Mouse (Mus musculus) left cerebral cortex, adult 2 months (tissue): ENCODE results near the gene Esrrg. TPM values are rescaled to one million over a fixed set of nuclear protein-coding genes. Genes with fewer than 3 reads are reported as not detected.

Experiments
- DNase-seq, 2 experiments: peaks; one replicate each; pipeline ENCODE4 v3.0.0; 2021 to 2022; ENCODE audit warnings: low spot score in 2 of 2, mixed read lengths in 1 of 2; ENCODE audit errors: extremely low spot score in 1 of 2
- H3K27ac ChIP-seq: fragments of 200-600 bp; 2 replicates; pipeline ENCODE4 v1.8.1; 2022
- H3K4me3 ChIP-seq: fragments of 200-600 bp; 2 replicates; pipeline ENCODE4 v1.8.1; 2022
- CTCF ChIP-seq: fragments of 200-600 bp; IDR thresholded peaks from 2 replicates; pipeline ENCODE4 v1.8.1; 2022; ENCODE audit warnings: antibody characterized with exemption, mild to moderate bottlenecking, moderate library complexity
- intact Hi-C: fragments of 180-260 bp; cut with DNase I; formaldehyde crosslinking; loops from one replicate; pipeline ENCODE4 v1.15.1; 2025
- total RNA-seq, 2 experiments: library from RNA; stranded (reverse); gene quantifications; 2 replicates each; pipeline ENCODE4 v1.2.3; 2021

Gene Esrrg
- total RNA-seq, 2 experiments from 2014 or later = 25.1 to 27.0 TPM

DNA sequence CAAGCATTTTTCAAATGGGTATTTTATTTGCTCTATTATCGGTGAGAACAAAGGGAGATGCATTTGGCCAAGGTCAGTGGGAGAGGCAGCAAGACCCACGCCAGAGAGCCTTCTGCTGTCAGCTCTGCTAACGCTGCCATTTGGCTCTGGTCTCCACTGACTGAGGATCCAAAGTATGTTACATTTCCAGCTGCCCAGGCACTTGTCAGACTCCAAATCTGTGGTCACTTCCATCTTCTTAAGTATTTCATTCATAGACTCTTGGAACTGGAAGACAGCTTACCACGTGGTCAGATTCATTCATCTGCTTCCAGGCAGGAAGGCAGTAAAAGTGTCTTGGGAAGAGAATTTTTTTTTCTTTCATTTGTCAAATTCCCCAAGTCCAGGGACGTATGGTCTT lies 527.5 kb downstream of the Esrrg start:
- intact Hi-C loops = no loop called here
- Histone ChIP-seq H3K27ac (no peak overlapping the region), H3K4me3 (no peak overlapping the region)
- no peak for TF ChIP-seq CTCF
- no peak for DNase-seq

GRCm38 (mm10) chr1:188139473-188139872 lies 530.9 kb downstream of the Esrrg start:
- no peak for TF ChIP-seq CTCF
- Histone ChIP-seq H3K4me3 (no peak overlapping the region), H3K27ac (no peak overlapping the region)
- intact Hi-C loops = no loop called here
- DNase-seq = no peak

- TF ChIP-seq CTCF = no peak
- Histone ChIP-seq H3K27ac (no peak overlapping the region), H3K4me3 (no peak overlapping the region)
- intact Hi-C loops = no loop called here
- DNase-seq = no peak
Observed at GRCm38 (mm10) chr1:188140221-188140620, 531.6 kb downstream of the Esrrg start.

DNA sequence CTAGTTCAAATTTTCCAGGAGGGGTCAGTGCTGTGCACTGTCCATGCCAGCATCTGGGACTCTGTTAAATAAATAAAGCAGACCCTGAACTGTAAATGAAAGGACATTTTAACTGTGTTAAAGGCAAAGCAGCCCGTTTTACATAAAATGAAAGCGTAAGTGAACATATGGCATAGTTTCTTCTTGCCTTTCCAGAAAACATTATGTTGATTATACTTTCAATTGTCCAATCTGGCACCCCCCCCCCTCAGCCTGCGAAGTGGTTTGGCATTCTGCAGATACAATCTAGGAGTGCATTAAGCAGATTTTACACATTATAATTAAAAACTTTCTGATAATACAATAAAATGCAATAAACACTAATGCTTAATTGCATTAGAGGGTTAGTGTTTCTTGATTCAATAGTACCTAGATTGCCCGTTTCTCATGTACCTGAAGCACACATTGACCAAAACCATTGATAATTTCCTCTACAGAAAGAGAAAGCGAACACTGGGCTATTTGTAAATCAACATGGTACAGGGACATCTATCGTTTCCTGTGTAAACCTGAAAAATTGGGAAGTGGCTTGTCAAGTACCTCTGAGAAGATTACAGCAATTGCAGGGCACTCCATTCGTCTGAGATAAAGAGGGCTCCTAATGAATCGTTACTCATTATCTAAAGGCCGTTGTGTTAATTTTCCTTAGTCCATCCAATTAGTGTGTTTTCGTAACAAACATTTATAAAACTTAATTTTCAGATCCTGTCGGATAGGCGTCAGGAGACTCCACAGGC lies 539.0 kb downstream of the Esrrg start:
- intact Hi-C loops = no loop called here
- no peak overlapping the region for H3K4me3 ChIP-seq
- no peak overlapping the region for H3K27ac ChIP-seq
- TF ChIP-seq CTCF = no peak
- no peak for DNase-seq

- Histone ChIP-seq H3K27ac (no peak overlapping the region), H3K4me3 (no peak overlapping the region)
- TF ChIP-seq CTCF = no peak
- intact Hi-C loops = no loop called here
- DNase-seq = no peak
Observed at GRCm38 (mm10) chr1:188151066-188151465, 542.5 kb downstream of the Esrrg start.

- intact Hi-C loops = no loop called here
- H3K27ac ChIP-seq = no peak overlapping the region
- H3K4me3 ChIP-seq = no peak overlapping the region
- TF ChIP-seq CTCF = no peak
- no peak for DNase-seq
Observed at GRCm38 (mm10) chr1:188152011-188152410, 543.4 kb downstream of the Esrrg start.

DNA sequence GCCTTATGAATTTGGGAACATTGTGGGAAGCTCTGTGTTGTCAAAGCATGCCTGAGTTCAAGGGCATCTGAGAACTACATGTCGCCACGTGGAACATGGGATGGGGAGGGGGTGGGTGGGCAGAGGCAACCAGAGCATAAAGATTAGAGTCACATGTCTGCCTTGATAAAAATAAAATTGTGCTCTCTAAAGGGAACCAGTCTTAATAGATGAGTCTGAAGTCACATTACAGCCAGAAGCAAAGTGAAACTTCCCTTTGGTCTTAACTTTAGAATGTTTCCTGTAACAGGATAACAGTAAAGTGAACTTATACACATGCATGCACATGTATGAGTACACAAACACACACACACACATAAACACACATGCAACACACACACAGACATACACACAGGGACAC lies 545.1 kb downstream of the Esrrg start:
- DNase-seq = no peak
- Histone ChIP-seq H3K27ac (no peak overlapping the region), H3K4me3 (no peak overlapping the region)
- intact Hi-C loops = no loop called here
- TF ChIP-seq CTCF = no peak

DNA sequence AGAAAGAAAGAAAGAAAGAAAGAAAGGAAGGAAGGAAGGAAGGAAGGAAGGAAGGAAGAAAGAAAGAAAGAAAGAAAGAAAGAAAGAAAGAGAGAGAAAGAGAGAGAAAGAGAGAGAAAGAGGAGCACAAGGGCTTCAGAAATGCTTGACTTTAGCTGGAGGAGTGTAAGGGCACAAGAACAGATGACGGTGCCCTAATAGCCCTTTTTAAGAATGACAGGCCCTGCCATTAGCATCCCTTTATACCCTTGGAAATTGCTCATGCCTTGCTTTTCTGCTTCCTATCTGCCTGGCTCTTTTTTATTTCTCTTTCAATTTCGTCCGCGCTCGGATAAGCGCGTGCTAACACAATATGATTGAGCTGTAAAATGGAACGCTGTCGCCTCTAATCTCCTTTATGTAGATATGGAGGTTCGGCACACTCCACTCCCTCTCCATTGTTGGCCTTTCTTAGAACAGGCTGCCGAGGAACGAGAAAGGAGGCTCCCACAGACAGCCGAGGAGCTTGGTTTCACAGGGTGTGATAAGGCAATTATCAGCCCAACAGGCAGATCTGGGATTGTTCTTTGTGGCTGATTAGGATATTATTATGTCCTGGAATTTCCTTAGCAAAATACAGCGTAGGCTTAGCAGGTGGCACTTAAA lies 546.0 kb downstream of the Esrrg start:
- TF ChIP-seq CTCF = no peak
- H3K27ac ChIP-seq = no peak overlapping the region
- peak in 1 of 2 experiments; percentile 13 for DNase-seq
- intact Hi-C loops = no loop called here
- peak overlapping the region; percentile 42 for H3K4me3 ChIP-seq

DNA sequence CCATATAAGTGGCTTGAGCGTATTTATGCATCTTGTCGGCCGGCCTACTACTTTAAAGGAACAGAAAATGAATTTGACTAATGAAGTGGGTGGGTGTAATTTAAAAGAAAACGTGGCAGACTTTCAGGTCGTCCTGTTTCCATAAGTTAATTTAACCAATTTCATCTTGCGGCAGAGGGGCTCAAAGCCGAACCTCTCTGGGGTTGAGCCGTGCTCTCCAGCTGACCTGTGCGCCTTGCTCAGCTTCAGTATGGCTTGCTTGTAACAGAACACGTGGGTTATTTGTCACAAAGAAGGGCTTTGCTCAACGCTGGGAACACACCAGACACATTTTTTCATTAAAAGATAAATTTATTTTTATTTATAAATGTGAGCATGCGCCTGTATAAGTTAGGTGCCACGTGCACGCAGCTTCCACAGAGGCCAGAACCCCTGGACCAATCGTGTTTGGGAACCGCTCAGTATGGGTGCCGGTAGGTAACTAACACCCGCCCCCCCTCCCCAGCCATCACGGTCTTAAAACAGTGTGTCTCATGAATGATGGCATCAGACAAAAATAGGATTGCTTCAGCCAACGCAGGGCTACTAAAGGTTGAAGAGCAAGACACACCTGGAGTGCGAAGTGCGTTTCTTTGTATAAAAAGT lies 546.7 kb downstream of the Esrrg start:
- H3K27ac ChIP-seq = no peak overlapping the region
- no peak for DNase-seq
- TF ChIP-seq CTCF = no peak
- intact Hi-C loops = no loop called here
- peak overlapping the region; percentile 42 for H3K4me3 ChIP-seq

GRCm38 (mm10) chr1:188156520-188156919 lies 547.9 kb downstream of the Esrrg start:
- Histone ChIP-seq H3K27ac (no peak overlapping the region), H3K4me3 (no peak overlapping the region)
- no peak for DNase-seq
- no peak for TF ChIP-seq CTCF
- intact Hi-C loops = no loop called here

GRCm38 (mm10) chr1:188157237-188157955 lies 548.8 kb downstream of the Esrrg start:
- intact Hi-C loops = no loop called here
- DNase-seq = no peak
- H3K4me3 ChIP-seq = no peak overlapping the region
- TF ChIP-seq CTCF = no peak
- H3K27ac ChIP-seq = no peak overlapping the region

DNA sequence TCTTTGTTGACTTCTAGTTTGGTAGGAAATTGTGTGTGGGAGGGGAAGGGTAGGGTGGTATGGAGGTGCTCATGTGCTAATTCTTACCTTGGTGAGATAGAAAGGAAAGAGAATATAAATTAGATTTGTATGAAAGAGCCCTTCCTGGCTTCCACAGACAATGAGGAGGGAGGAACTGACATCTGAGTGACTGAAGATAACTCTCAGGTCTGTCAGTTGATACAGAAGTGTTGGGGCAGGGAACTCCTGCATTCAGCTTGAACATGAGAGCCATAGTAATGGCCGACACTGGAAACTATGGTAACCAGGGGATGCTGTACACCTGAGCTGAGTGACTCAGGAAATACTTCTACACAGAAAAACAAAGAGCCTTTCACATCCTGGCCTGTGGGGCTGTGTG lies 550.1 kb downstream of the Esrrg start:
- H3K27ac ChIP-seq = no peak overlapping the region
- no peak for TF ChIP-seq CTCF
- DNase-seq = no peak
- H3K4me3 ChIP-seq = no peak overlapping the region
- intact Hi-C loops = no loop called here
